Mouse (Mus musculus) liver, embryonic 14.5 days (tissue): ENCODE results near the gene R3hdm1.

ENCODE experiments used
- CTCF ChIP-seq: IDR thresholded peaks from 2 replicates; pipeline ENCODE4 v1.5.1; 2016; ENCODE audit warnings: antibody characterized with exemption, low read depth, control low read depth
- EP300 ChIP-seq: IDR thresholded peaks from 2 replicates; pipeline ENCODE4 v1.6.1; 2016; ENCODE audit warnings: antibody characterized with exemption, low read depth

DNA sequence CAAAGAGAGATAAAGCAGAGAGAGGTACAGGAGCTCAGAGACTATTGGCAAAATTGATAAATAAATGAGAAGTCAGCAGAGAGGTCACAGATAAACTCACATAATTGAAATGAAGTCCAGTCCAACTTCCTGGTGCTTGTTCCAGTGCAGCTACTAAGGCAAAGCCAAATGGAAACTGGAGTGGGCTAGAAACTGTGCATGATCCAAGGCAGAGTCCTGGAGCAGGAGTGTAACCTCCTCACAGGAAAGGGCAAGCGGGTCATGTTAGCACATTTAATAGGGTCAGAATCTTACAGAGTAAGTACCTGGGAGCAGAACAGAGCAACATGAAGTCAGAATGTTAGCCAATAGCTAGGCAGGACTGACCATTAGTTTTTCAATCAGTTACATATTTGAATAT is 24.5 kb upstream of the R3hdm1 start:
- TF ChIP-seq CTCF, result no peak
- no peak for TF ChIP-seq EP300
